Mouse (Mus musculus) fat pad, adult 2 months (tissue): ENCODE data around the gene Aip.

Source experiments
- DNase-seq: peaks from one replicate; pipeline ENCODE4 v3.0.0-alpha.2; 2011; ENCODE audit warnings: low read depth, low spot score; ENCODE audit errors: extremely low read depth

Gene Aip

DNA sequence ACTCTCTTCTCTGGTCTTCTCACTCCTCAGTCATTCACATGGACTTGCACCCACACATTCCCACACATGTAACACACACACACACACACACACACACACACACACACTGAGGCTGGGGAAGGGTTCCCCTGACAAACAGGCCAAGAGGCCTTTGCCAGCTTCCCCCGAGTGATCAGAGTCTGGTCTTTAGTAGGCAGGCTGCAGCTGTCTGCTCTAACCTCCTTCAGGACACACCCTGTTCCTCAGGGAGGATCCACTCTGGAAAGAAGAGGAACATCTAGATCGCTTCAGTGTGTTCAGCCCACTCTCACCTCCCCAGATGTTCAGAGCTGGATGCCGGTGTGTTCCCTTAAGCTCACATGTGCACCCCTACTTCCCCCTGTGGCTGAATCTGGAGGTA is 31.3 kb downstream of the Aip start:
- DNase-seq, result no peak

DNA sequence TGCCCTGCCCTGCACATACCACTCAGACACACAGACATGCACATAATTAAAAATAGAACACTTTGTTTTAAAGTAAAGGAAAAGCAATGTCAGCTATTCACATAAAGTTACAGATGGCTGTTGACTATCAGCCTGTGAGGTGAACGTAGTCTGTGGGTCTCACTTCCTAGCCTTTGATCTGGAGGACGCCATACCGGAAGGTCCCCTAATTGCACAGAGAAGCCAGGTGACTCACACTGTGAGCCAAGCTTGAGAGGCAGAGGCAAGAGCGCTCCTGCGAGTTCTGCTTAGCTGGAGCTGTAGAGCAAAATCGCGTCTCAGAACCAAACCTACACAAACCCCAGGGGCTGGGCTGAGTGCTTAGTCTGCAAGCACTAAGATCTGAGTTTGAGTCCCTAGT is 31.9 kb downstream of the Aip start:
- no peak for DNase-seq

- DNase-seq, result no peak
Observed at GRCm38 (mm10) chr19:4092750-4093149, 32.9 kb downstream of the Aip start.

DNA sequence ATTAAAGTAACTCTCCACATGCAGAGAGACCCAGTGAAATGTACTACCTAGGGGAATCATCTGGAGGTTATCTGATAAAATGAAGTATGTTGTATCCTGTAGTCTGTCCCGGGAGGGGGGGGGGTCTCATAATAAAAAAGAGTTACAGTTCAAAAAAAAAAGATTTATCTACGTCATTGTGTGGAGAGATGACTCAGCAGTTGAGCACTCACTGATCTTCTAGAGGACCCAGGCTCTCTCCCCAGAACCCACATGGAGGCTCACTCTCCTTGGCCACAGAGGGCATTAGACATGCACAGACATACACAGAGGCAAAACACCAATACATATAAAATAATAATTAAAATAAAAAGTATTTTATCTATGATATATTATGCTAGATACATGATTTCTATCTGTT is 34.3 kb downstream of the Aip start:
- DNase-seq, result no peak

GRCm38 (mm10) chr19:4090446-4090845 is 35.2 kb downstream of the Aip start:
- no peak for DNase-seq

- no peak for DNase-seq
Observed at GRCm38 (mm10) chr19:4089128-4089527, 36.5 kb downstream of the Aip start.

DNA sequence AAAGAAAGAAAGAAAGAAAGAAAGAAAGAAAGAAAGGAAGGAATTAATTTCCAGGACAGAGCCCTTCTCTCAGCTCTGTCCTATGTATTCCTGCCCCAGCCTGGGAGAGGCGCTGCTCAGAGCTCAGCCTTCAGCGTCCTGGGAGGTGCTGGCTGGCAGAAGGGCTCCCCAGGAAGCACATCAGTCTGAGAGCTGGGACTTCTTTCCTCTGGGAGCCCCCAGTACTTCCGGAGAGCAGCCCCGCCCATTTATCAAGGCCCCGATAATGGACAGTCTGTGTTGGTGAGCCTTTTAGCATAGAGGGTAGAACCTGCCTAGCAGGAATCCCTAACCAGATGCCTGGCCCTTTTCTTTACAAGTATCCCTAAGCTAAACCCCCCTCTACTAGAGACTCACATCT is 37.5 kb downstream of the Aip start:
- DNase-seq, result no peak

DNA sequence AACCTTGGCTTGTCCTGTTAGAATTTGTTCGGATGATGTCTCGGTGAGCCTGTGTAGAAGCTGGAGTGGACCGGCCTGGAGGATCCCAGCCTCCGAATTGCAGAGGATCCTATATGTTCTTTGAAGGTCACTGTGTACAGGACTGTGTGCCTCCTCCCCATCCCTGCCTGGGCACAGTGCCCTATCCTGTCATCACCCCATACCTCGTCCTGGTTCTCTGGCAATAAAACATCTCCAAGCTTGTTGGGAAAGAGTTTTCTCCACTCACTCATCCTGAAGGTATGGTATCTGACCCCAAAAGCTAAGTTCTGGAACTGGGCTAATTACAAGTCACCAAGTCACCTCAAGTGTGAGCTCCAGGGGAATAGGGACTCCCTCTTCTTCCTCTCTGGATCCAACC is 38.6 kb downstream of the Aip start:
- no peak for DNase-seq

DNA sequence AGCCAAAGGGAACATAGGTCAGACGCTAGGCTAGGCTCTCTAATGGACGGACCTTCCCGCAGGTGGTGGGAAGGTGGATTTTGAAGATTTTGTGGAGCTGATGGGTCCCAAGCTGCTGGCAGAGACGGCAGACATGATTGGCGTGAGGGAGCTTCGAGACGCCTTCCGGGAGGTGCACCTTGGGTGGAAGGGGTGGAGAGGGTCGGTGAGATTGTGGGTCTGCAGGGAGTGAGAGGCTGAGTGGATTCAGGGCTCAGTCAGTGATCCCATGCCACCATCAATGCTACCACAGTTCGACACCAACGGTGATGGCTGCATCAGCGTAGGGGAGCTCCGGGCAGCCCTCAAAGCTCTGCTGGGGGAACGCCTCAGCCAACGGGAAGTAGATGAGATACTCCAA is 39.5 kb downstream of the Aip start:
- DNase-seq, result no peak

- DNase-seq, result no peak
Observed at GRCm38 (mm10) chr19:4084984-4085383, 40.7 kb downstream of the Aip start.

DNA sequence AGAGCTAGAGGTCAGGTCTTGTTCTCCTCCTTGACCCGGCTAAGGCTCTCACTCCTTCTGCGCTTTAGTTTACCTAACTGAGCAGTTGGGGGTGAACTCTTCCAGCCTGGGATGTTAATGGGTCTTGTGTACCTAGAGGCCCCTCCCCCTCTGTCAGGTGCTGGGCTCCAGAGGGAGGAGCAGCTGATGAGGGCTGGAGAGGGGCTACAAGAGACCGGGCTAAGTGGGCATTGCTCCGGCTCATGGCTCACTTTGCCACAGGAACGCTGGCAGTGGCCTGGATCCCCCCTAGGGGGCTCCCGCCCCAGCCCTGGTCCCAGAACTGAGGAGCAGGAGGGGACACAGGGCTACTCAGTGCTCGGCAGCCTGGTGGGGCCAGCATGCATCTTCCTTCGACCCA is 41.8 kb downstream of the Aip start:
- DNase-seq, result no peak

DNA sequence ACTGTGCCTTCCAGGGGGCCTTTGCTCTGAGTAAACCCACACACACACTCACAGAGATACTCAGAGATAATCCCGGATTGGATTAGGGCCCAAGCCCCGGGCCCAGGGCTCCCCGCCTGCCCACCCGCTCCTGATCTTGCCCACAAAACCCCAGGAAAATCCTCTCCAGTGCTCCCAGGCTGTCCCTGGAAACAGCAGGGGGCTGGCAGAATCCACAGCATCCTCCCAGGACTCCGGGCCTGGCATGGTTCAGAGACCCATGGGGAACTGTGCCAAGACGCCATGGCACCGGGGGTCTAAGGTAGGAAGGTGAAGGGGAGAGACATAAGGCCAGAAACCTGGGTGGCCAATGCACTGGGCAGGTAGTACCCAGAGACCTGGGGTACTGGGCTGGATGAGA is 42.3 kb downstream of the Aip start:
- DNase-seq, result no peak

- no peak for DNase-seq
Observed at GRCm38 (mm10) chr19:4082219-4082965, 43.3 kb downstream of the Aip start.

GRCm38 (mm10) chr19:4081394-4081793 is 44.3 kb downstream of the Aip start, which contains the start of gene Cabp2:
TSS of gene Cabp2 (plus strand) at chr19:4081578.
- no peak for DNase-seq

DNA sequence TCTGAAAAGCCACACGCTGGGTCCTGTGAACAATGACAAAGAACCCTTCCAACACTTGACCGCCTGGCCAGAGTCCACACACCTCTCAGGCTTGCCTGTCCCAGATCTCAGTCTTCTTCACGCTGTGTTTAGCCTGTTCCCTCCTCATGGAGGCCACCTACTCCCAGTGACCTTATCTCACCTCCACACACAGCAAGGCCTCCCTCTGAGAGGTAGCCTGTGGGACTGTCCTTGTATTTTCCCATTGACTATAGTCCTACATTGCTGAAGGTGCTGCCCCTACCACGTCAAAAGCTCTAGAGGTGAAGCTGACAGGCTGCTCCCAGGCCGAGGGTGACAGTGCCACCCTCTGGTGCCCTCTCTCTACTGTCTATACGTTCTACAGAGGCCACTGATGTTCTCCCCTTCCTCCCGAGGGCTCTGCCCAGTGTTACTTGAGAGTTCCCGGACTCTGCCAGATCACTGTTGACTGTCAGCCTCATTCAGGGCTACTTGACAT is 45.1 kb downstream of the Aip start:
- DNase-seq, result no peak

DNA sequence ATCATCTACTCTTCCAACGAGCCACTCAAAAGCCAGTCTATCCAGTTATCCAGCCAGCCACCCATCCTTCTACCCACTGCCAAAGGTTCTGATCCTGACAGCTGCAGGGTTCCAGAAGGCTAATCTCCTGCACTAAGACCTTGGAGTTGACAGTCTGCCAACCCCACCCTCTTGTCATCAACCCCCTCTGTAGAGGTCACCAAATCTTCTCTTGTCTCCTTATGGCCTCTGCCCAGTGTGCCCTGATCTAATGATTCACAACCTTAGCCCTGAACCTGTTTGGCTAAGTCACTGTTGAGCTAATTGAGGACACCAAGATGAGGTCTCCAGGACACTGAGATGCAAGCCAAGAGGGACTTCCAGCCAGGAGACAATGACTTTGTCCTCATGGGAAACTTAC is 46.1 kb downstream of the Aip start:
- no peak for DNase-seq

- DNase-seq, result no peak
Observed at GRCm38 (mm10) chr19:4075531-4075930, 50.1 kb downstream of the Aip start.

- no peak for DNase-seq
Observed at GRCm38 (mm10) chr19:4072706-4073424, 52.8 kb downstream of the Aip start.

- DNase-seq, result no peak
Observed at GRCm38 (mm10) chr19:4071406-4071805, 54.3 kb downstream of the Aip start.

DNA sequence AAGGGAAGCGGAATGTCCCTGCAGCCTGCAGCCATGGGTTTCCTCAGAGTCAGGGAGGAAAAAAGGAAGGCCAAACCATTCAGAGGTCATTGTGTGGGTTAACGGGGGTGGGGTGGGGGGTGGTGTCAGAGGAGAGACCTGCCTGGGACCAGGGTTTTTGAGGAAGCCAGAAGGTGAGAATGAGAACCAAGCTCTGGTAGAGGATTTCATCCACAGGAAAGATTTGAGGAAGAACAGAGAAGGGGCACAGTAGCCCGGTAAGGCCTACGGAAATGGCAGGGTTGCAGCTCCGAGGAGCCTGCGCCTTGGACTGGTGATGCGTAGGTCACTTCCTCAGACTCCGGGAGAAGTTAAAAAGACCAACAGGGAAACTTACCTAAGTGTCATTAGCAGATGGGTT is 54.9 kb downstream of the Aip start:
- DNase-seq, result no peak

DNA sequence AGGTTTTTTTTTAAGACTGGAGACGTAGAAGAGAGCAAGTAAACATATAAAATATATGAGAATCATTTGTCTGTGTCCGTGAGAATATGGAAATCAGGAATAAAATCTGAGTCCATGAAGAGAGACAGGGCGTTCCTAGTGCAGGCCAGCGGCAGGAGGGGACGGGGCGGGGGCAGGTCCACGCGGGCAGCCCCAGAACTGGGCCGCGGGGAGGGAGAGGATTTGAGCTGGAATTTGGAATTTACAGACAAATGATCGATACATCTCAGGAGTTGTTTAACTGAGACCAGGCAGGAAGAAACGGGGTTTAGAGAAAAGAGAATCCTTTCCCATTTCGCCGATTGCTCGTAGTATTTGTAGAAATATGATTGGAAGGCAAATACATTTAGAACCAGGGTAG is 55.3 kb downstream of the Aip start:
- no peak for DNase-seq

GRCm38 (mm10) chr19:4068717-4069410 is 56.8 kb downstream of the Aip start:
- DNase-seq, result no peak
